Mouse (Mus musculus) embryonic facial prominence, embryonic 13.5 days (tissue): ENCODE results near the gene Lmbr1. TPM values are rescaled to one million over a fixed set of nuclear protein-coding genes. Genes with fewer than 3 reads are reported as not detected.
A peak's percentile ranks its signal among the peaks of the same experiment; 100 is the strongest.

Source experiments
- ATAC-seq: fragments of 200-750 bp; cut with Nextera tagmentation; 2 replicates; pipeline ENCODE4 v1.8.0; 2017; ENCODE audit warnings: low read depth; ENCODE audit not compliant: insufficient number of reproducible peaks, insufficient read depth, low FRiP score, low TSS enrichment
- H3K27ac ChIP-seq: fragments of 300-500 bp; sonication (generic); 2 replicates; pipeline ENCODE4 v1.5.1; 2015; ENCODE audit warnings: moderate library complexity, mild to moderate bottlenecking, inconsistent platforms
- H3K27me3 ChIP-seq: fragments of 300-500 bp; sonication (generic); 2 replicates; pipeline ENCODE4 v1.6.1; 2015; ENCODE audit warnings: mild to moderate bottlenecking, inconsistent platforms
- H3K36me3 ChIP-seq: fragments of 300-500 bp; sonication (generic); 2 replicates; pipeline ENCODE4 v1.6.1; 2015; ENCODE audit warnings: mild to moderate bottlenecking, inconsistent platforms
- H3K4me1 ChIP-seq: fragments of 300-500 bp; sonication (generic); 2 replicates; pipeline ENCODE4 v1.6.1; 2015; ENCODE audit warnings: inconsistent platforms
- H3K4me2 ChIP-seq: fragments of 300-500 bp; sonication (generic); 2 replicates; pipeline ENCODE4 v1.6.1; 2015; ENCODE audit warnings: moderate library complexity, mild to moderate bottlenecking, inconsistent platforms
- H3K4me3 ChIP-seq: fragments of 300-500 bp; sonication (generic); 2 replicates; pipeline ENCODE4 v1.5.1; 2015; ENCODE audit warnings: mild to moderate bottlenecking, inconsistent platforms
- H3K9ac ChIP-seq: fragments of 300-500 bp; sonication (generic); 2 replicates; pipeline ENCODE4 v1.6.1; 2015; ENCODE audit warnings: mild to moderate bottlenecking, inconsistent platforms
- H3K9me3 ChIP-seq: fragments of 300-500 bp; sonication (generic); 2 replicates; pipeline ENCODE4 v1.6.1; 2016; ENCODE audit warnings: inconsistent platforms
- WGBS: fragments of 180-500 bp; shearing (Covaris S2); methylation state at CpG from one replicate; pipeline ENCODE4 v1.1.7; 2015; ENCODE audit warnings: mixed read lengths; 5-methylcytosine and 5-hydroxymethylcytosine counted together
- polyA plus RNA-seq: library from polyadenylated mRNA; unstranded; fragments of >200 nt; fragmentation: Nextera tagmentation; extraction: Ambion mirVana; gene quantifications from 2 replicates; pipeline ENCODE4 v1.2.1, GENCODE M21; 2015

Gene Lmbr1
- polyA plus RNA-seq, 1 experiment from 2014 or later = 9.0 TPM

DNA sequence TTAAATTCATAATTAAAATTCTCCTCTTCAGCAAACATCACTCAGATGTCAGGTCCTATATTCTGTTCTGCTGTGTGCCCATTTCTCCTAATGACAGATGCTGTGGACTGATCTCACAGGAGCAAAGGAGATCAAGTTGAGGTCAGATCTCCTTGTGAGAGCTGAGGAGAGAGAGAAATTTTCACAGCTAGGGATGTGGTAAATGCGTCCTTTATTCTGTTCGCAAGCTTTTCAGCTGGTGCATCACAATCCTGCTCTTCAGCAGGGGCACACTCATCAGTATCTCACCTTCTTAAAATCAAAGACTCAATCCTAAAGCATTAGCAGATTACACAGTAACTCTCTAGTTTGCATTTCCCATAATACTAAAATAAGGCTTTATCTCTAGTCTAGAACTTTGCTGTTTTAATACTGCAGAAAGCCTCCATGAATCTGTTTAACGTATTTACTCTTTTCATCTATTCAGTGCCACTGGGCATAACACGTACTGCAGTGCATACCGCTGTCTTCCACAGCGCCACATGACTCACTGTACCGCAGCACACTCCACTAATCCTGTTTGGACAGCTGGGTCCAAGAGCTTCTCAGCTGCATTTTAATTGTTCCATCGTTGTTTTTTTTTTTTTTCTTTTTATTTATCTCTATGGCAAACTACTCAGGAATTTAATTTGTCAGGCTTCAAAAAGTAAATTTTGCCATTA, 127.2 kb downstream of the Lmbr1 start:
- Histone ChIP-seq H3K4me3 (no peak overlapping the region), H3K27ac (no peak overlapping the region), H3K9me3 (no peaks in the 10 kb centered on the region), H3K9ac (no peak overlapping the region), H3K4me1 (no peaks in the 10 kb centered on the region), H3K36me3 (no peaks in the 10 kb centered on the region), H3K4me2 (no peak overlapping the region), H3K27me3 (no peaks in the 10 kb centered on the region)
- no peak for ATAC-seq
- WGBS = 65% methylated on average over 8 of the region's 8 CpGs

- ATAC-seq = no peak
- no CpG with 5 or more reads among the region's 1 CpGs for WGBS
- no peaks in the 10 kb centered on the region for H3K9me3 ChIP-seq
- no peak overlapping the region for H3K27ac ChIP-seq
- no peak overlapping the region for H3K9ac ChIP-seq
- no peaks in the 10 kb centered on the region for H3K4me1 ChIP-seq
- no peak overlapping the region for H3K4me3 ChIP-seq
- no peaks in the 10 kb centered on the region for H3K27me3 ChIP-seq
- no peak overlapping the region for H3K4me2 ChIP-seq
- H3K36me3 ChIP-seq = no peaks in the 10 kb centered on the region
These were observed 133.4 kb downstream of the Lmbr1 start for GRCm38 (mm10) chr5:29244769-29245168.

DNA sequence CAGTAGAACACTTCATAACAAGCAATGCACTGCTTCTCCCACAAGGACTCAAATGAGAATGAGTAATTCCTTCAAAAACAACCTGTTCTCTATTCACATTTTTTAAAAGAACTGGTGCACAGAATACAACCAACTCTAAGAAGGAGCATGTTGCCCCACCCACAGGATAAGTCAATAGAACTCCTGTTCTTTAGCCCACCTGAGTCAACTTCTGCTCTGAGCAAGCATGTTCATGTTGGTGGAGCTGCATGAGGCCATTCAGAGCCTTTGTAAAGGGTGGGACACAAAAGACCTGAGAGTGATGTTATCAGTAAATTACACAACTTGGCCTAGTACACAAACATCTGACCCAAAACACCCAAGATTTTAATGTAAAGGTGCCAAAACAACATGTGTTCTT, 139.8 kb downstream of the Lmbr1 start:
- no peaks in the 10 kb centered on the region for H3K27me3 ChIP-seq
- ATAC-seq = no peak
- H3K4me2 ChIP-seq = no peak overlapping the region
- H3K27ac ChIP-seq = no peak overlapping the region
- no peaks in the 10 kb centered on the region for H3K36me3 ChIP-seq
- H3K9me3 ChIP-seq = no peaks in the 10 kb centered on the region
- H3K4me1 ChIP-seq = no peaks in the 10 kb centered on the region
- no peak overlapping the region for H3K4me3 ChIP-seq
- no peak overlapping the region for H3K9ac ChIP-seq

DNA sequence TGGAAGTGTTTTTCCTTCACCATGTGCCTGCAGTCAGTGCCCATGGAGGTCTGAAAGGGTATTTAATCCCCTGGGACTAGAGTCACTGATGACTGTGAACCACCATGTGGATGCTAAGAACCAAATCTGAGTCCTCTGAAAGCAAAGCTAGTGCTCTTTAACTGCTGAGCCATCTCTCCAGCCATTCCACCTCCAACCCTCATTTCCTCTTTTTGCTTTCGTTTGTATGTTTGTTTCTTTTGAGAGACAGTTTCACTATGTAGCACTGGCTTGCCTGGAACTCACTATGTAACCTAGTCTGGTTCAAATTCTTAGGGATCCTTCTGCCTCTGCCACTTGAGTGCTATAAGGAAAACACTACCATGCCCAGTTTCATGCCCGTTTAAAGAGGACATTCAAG, 147.7 kb downstream of the Lmbr1 start:
- Histone ChIP-seq H3K27ac (no peak overlapping the region), H3K9me3 (no peaks in the 10 kb centered on the region), H3K4me3 (no peak overlapping the region), H3K36me3 (peaks cover 3% of the 10 kb centered on the region; the same call in 1 of the 2 replicates), H3K4me1 (no peaks in the 10 kb centered on the region), H3K4me2 (no peak overlapping the region), H3K27me3 (no peaks in the 10 kb centered on the region), H3K9ac (no peak overlapping the region)
- 66% methylated on average over 2 of the region's 2 CpGs for WGBS
- ATAC-seq = no peak

DNA sequence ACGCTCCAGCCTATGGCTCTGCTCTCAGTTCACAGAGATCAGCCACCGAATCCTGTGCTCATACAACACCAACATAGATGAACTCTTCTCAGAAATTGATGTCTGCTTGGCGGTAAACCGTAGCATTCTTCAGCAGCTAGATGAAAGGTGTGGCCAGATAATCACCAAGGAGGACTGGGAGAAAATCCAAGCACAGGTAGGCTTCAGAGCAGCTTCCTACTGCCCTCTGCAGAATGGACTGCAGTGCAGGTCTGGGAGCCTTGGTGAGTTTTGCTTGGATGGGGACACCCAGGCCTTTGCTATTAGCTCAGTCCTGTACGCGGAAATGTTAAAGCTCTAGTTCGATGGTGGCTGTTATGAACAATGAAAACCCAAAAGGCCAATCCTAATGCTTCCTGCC, 154.1 kb downstream of the Lmbr1 start:
- ATAC-seq = no peak
- Histone ChIP-seq H3K4me1 (no peaks in the 10 kb centered on the region), H3K9me3 (no peaks in the 10 kb centered on the region), H3K36me3 (no peaks in the 10 kb centered on the region), H3K27ac (no peak overlapping the region), H3K27me3 (no peaks in the 10 kb centered on the region), H3K4me2 (no peak overlapping the region), H3K4me3 (no peak overlapping the region), H3K9ac (no peak overlapping the region)
- WGBS = 89% methylated on average over 7 of the region's 7 CpGs

GRCm38 (mm10) chr5:29217997-29218396, 160.2 kb downstream of the Lmbr1 start:
- H3K27ac ChIP-seq = no peak overlapping the region
- WGBS = 87% methylated on average over 3 of the region's 3 CpGs
- ATAC-seq = no peak

DNA sequence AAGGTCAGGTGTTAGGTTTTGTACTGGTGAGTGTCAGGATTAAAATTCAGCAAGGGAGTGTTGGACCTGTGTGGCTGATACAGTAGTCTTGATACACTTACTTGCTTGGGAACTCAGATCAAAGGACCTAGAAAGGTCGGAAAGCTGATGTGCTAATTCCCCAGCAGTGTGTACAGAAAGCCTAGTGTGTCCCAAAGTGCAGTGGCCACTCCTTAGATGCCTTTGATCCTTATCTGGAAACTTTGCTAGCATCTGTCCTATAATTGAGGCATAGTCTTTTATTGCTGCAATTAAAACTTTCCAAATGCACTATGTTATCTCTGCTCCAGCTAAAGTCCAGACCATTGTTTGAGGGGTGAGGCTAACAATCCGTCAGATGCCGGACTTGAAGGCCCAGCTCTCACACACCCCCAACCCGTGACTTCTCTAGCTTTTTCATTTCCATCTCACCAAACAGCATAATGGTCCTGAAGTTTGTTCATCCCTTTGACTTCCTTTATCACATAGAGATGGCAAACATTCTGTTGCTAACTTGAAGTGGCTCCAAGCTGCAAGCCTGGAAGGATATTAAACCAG, 166.1 kb downstream of the Lmbr1 start:
- H3K27me3 ChIP-seq = no peaks in the 10 kb centered on the region
- no peak for ATAC-seq
- H3K36me3 ChIP-seq = no peaks in the 10 kb centered on the region
- no peak overlapping the region for H3K9ac ChIP-seq
- 0 out of 2 replicates have a peak, but pooled peaks cover 2% of the 10 kb centered on the region for H3K4me1 ChIP-seq
- H3K27ac ChIP-seq = no peak overlapping the region
- no peaks in the 10 kb centered on the region for H3K9me3 ChIP-seq
- no peak overlapping the region for H3K4me2 ChIP-seq
- WGBS = 70% methylated on average over 4 of the region's 4 CpGs
- H3K4me3 ChIP-seq = no peak overlapping the region

More at GRCm38 (mm10) chr5:29217997-29218396, 160.2 kb downstream of the Lmbr1 start:
- H3K4me3 ChIP-seq = no peak overlapping the region
- H3K4me1 ChIP-seq = 0 out of 2 replicates have a peak, but pooled peaks cover 2% of the 10 kb centered on the region
- H3K36me3 ChIP-seq = no peaks in the 10 kb centered on the region
- no peaks in the 10 kb centered on the region for H3K27me3 ChIP-seq
- H3K9me3 ChIP-seq = no peaks in the 10 kb centered on the region
- H3K9ac ChIP-seq = no peak overlapping the region
- H3K4me2 ChIP-seq = no peak overlapping the region

DNA sequence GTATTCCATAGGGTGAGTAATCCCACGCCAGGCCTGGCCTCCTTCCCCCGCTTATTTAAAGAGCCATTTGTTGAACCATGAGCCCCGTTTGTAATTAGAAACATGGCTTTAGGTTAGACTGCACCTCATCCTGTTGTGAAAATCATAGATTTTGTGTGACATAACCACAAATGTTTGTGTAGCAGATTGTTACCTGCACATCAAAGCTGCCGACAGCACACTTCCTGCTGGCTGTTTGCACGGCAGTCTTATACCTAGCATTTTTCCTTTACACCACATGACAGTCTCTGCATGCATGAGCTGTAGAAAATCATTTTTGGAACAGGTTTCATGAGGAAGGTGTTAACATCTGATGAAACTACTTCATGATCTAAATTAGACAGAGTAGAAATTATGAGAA, 172.5 kb downstream of the Lmbr1 start:
- no peak overlapping the region for H3K27ac ChIP-seq
- whole genome bisulfite sequencing = 62% methylated on average over 5 of the region's 5 CpGs
- H3K36me3 ChIP-seq = no peaks in the 10 kb centered on the region
- H3K27me3 ChIP-seq = no peaks in the 10 kb centered on the region
- no peak overlapping the region for H3K4me3 ChIP-seq
- H3K9ac ChIP-seq = no peak overlapping the region
- ATAC-seq = no peak
- H3K4me2 ChIP-seq = no peak overlapping the region
- H3K4me1 ChIP-seq = no peaks in the 10 kb centered on the region
- no peaks in the 10 kb centered on the region for H3K9me3 ChIP-seq

- no peak overlapping the region for H3K27ac ChIP-seq
- no peaks in the 10 kb centered on the region for H3K9me3 ChIP-seq
- H3K4me1 ChIP-seq = 0 out of 2 replicates have a peak, but pooled peaks cover 10% of the 10 kb centered on the region
- no peak for ATAC-seq
- no peak overlapping the region for H3K4me3 ChIP-seq
- no peaks in the 10 kb centered on the region for H3K27me3 ChIP-seq
- H3K9ac ChIP-seq = no peak overlapping the region
- 77% methylated on average over 3 of the region's 3 CpGs for WGBS
- H3K36me3 ChIP-seq = no peaks in the 10 kb centered on the region
- no peak overlapping the region for H3K4me2 ChIP-seq
These were observed 178.3 kb downstream of the Lmbr1 start for GRCm38 (mm10) chr5:29199868-29200267.

DNA sequence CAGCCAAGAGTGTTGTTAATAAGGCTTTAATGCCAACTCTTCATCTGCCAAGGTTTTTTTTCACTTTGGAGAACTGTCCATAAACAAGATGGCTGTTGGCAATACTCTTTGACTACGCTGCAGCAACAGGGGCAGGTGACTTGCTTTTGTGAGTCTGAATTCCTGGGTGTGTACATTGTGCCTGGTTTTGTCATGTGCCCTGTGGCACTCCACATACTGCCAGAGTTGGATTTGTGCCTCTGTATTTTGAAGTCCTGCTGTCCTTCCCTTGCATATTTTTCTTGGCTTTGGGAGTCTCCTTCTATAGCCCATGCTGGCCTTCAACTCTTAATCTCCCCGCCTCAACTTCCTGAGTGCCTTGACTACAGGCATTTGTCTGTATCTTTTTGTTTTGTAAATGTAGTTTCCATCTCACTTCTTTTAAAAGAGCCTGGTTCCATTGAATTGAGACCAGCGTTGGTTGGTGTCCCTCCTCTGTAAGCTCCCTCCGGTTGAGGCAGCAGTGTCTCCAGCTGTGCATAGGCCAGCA, 179.2 kb downstream of the Lmbr1 start:
- Histone ChIP-seq H3K27me3 (no peaks in the 10 kb centered on the region), H3K9ac (no peak overlapping the region), H3K4me2 (no peak overlapping the region), H3K27ac (no peak overlapping the region), H3K9me3 (no peaks in the 10 kb centered on the region), H3K4me3 (no peak overlapping the region), H3K36me3 (no peaks in the 10 kb centered on the region), H3K4me1 (0 out of 2 replicates have a peak, but pooled peaks cover 10% of the 10 kb centered on the region)
- ATAC-seq = no peak
- 69% methylated on average over 4 of the region's 4 CpGs for WGBS

DNA sequence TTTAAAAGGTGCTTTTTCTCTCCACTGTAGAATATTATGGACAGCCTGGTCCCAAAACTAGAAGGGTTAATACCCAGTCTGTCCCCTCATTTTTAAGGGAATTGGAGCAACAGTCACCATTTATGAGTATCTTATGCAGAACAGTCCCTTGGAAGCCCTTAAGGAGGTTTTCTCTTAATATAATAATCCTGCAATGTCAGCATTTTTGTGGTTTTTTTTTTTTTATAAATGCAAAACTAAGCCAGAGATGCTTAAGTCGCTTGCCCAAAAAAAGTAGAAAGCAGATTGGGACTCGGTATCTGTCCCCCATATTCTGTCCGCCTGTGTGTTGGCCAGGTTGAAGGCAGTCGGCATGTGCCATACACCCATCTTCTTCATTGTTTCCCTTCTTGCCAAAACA, 181.0 kb downstream of the Lmbr1 start:
- no peaks in the 10 kb centered on the region for H3K36me3 ChIP-seq
- H3K9me3 ChIP-seq = no peaks in the 10 kb centered on the region
- 0 out of 2 replicates have a peak, but pooled peaks cover 10% of the 10 kb centered on the region for H3K4me1 ChIP-seq
- H3K27ac ChIP-seq = no peak overlapping the region
- H3K4me3 ChIP-seq = no peak overlapping the region
- 73% methylated on average over 4 of the region's 4 CpGs for WGBS
- H3K4me2 ChIP-seq = no peak overlapping the region
- ATAC-seq = no peak
- H3K27me3 ChIP-seq = no peaks in the 10 kb centered on the region
- H3K9ac ChIP-seq = no peak overlapping the region

DNA sequence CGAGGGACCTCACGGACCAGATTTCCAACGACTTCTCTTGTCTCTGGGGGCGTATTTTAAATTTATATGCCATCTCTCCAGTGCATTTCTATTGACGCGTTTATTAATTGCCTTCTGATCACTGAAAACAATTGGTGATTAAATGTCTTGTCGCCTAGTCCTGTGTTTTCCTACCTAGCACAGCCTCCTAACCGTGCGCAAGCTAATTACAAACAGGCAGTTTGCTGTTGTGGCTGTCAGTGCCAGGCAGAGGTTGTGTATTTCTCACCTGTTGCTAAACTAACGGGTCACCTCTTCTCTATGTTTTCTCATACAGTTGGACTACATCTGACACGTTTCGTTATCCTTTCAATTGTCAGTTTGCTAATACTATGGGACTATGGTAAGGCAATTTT, 181.9 kb downstream of the Lmbr1 start:
- Histone ChIP-seq H3K9me3 (no peaks in the 10 kb centered on the region), H3K9ac (peak overlapping the region; percentile 85), H3K27me3 (no peaks in the 10 kb centered on the region), H3K4me3 (peak overlapping the region; percentile 60), H3K4me1 (0 out of 2 replicates have a peak, but pooled peaks cover 10% of the 10 kb centered on the region), H3K27ac (0 out of 2 replicates have a peak overlapping the region, but pooled peaks have one; percentile 36), H3K4me2 (peak overlapping the region; percentile 73), H3K36me3 (no peaks in the 10 kb centered on the region)
- no peak for ATAC-seq
- 8% methylated on average over 12 of the region's 12 CpGs for WGBS
